Mouse (Mus musculus): ENCODE data around the gene Hectd2.

DNA sequence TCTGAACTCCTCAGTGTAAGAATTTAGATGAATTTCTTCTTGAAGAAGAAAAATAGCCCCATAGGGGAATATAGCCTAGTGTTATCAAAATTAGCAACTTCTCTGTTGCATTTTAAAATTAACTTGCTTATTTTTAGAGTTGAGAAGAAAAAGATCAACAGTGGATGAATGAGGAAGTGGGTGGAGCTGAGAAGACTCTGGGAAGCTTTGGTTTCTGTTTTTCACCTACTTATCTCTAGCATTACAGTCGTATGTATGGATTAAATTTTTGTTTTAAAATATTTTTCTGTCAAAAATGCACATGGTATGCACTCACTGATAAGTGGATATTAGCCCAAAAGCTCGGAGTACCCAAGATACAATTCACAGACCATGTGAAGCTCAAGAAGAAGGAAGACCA, 6.7 kb downstream of the Hectd2 start:
- TF ChIP-seq TAL1 (IDR thresholded peaks at IDR 0.05; ENCODE audit: low read length) (no peak), GATA1 (IDR thresholded peaks at IDR 0.05; ENCODE audit: low read length) (no peak)
